Mouse (Mus musculus) liver, adult (tissue): ENCODE measurements around the gene Cd40lg.

Experiments used
- GATA4 ChIP-seq: IDR thresholded peaks from 2 replicates; pipeline ENCODE4 v1.6.1; 2014; ENCODE audit warnings: mild to moderate bottlenecking, low read length; ENCODE audit not compliant: insufficient replicate concordance

Gene Cd40lg

DNA sequence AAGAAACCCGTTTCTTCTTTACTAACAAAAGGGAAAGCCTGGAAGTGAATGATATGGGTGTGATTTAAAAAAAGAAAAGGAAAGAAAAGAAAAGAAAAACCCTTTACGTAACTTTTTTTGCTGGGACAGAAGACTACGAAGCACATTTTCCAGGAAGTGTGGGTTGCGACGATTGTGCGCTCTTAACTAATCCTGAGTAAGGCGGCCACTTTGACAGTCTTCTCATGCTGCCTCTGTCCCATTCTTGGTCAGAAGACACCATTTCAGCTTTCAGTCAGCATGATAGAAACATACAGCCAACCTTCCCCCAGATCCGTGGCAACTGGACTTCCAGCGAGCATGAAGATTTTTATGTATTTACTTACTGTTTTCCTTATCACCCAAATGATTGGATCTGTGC lies at the start of gene Cd40lg:
Gene Cd40lg (plus strand): TSS at position 268 of the 400 bp plus-strand sequence.
- no peak for TF ChIP-seq GATA4

DNA sequence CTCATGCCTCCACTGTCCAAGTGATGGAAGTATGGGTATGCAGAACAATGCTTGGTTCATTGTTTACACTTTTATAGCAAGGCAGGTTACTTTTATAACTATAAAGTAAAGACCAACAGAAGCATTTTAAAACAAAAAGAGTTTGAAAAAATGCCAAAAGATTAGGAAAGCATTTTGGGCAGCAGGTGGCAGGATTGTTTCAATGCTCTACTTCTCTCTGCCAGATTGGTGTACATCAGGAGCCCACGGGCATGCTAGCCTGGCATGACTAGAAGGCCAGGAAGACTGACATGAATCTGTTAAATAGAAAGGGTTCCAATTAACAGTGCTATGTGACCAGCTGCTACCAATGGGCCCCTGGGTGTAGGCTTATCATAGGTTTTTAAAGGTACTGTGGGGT lies 45.4 kb upstream of the Cd40lg start:
- no peak for TF ChIP-seq GATA4

DNA sequence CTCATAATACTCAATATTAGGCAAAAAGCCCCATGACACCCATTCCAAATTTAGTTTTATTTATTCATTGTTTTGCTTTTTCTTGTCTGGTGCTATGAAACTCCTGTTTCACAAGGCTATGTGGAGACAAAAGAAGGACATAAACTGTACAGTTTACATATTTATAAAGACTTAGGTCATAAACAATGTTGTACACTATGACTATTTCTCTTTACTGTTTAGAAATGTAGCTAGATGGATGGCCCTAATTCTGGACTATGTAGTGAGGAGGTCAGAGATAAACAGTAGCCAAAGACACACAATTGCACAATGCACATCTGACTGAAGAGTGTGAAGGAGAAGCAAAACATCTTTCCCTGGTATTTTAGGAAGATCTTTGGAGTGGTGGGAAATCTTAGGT lies 40.7 kb upstream of the Cd40lg start:
- TF ChIP-seq GATA4 = no peak

DNA sequence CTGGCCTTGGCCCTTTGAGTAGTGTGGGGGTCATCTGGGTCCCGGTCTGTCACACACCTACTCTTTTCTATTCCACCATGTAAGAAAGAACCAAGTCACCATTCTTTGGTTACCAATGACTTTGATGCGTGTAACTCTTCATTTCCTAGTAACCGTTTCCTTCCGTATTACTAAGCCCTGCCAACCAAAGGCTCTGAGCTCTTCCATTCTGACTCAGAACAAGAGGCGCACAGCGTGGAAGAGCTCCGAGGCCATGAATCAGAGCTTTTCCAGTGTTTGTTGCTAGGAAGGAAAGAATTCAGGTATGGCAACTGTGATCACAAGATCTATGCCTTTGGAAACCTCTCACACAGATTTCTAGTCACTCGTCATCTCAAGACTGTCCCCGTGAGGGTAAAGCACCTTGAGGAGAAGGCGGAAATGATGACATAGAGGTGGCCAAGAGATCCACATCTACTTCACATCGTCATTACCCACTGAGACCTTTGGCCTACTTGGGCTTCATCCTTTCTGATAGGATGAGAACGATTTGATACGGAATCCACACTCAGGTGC lies 34.6 kb upstream of the Cd40lg start:
- TF ChIP-seq GATA4 = no peak

DNA sequence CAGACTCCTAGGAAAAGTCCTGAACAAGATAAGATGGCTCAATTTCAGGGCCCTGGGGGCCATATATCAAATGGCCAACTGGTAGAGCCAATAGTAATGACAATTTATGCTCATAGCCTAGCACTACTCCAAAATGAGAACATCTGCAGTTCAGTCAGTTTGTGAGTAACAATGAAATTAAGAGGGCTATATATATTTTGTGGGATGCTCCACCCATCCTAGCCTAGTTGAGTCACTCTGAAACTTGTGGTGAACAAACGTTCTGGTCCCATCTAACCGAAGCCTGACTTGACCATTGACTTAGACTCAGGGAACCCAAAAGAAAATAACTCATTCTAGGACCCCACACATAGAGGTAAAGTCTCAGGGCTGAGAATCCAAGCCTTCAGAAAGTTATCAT lies 29.5 kb upstream of the Cd40lg start:
- no peak for TF ChIP-seq GATA4

DNA sequence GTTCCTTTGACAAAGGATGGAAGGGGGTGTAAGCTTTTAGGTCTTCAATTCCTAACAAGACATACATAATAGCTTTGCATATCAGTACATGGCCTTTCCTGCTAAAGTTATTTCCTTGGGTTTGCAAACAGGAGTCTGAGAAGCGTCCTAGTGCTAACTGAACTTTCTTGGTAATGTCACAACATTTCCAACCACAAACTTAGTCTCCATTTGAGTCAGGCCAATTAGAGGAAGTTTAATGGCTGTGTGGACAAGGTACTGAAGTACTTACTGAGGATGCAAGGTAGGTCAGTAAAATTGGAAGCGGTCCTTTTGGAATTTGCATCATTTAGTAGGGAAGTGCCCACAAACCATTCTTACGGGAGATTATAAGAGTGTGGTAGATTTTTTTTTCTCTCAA lies 28.6 kb upstream of the Cd40lg start:
- TF ChIP-seq GATA4 = no peak

DNA sequence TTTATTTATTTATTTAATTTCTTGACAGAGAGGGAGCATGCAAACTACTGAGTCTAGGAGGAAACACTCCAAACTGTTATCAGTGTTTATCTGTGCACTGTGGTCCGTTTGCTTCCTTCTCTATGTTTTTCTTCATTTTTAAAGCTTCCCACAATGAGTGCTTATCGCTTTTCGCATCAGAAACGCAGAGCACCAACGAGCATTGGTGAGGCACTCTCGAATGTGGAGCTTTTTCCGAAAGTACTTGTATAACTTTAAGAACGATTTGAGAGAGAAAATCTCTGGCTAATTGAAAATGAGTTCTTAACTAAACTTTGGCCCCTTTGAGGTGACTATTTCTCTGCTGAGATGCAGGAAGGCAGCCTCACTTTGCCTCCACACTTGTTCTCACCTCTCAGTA lies 24.6 kb upstream of the Cd40lg start:
- TF ChIP-seq GATA4 = no peak

DNA sequence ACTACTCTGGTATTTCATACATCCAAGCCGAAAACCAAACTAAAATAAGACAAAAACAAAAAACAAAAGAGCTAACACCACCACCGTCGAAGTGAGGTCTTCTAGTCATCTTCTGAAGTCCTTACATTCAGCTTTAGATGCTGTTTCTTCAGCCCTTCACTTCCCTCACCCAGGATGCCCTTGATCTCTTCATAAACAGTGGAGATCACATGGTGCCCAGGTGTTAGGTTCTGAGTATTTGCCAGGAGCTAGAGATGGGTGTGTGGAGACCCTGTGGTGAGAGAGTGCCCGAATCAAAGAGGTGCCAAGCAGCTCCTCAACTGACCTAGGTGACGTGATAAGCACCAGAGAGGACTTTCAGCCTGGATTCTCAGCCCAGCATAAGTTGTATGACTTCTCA lies 22.6 kb upstream of the Cd40lg start:
- TF ChIP-seq GATA4 = no peak

DNA sequence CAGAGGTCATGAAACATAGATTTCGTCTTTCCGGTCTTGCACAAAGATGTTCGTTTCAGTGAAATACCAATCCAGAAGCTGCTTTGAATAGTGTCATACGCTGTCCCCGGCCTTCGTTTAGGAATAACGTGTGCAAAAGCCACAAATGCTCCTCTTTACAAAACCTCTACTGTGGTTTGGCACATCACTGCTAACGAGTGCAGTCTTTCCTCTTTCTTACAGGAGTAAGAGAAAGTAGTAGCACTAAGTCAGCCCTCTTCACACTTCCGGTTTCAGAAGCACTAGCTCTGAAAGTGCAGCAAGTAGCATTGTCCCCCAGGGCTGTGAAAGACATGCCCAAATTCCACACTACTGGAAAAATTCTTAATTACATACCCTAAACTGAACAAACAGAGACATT lies 15.6 kb upstream of the Cd40lg start:
- TF ChIP-seq GATA4 = no peak

DNA sequence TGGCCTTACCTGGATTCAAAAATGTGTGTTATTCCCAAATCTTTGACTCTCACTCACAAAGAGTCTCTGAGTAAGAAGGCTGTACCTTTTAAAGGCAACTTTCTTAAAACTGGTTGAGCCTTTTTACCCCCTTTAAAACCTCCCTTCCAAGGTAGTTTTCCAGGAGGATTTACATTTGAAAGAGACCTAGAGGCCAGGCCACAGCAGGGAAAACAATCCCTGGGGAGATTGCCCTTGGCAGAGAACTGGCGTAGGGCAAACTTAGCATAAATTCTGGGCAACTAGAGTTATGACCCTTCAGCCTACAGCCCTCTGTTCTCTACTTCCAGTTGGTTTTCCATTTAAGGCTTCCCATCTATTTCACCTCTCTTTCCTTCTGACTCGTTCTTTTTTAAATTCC lies 13.9 kb upstream of the Cd40lg start:
- no peak for TF ChIP-seq GATA4

DNA sequence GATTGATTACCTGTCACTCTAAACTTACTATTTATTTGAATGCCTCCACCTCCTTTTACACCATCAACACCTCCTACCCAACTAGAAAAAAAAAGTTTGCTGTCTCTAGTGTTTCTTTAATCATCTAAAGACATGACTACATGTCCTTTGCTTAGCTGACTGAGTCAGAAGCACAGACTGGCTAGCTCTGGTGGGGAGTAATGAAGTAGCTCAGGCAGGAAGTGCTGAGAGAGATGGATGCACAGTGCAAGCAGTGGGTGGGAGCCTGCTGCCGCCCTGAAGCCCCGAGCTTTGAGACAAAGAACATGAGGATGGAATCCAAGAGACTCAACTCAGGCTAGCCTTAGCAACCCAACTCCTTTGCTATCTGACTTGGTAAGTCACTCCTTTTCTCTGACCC lies 11.5 kb upstream of the Cd40lg start:
- no peak for TF ChIP-seq GATA4

DNA sequence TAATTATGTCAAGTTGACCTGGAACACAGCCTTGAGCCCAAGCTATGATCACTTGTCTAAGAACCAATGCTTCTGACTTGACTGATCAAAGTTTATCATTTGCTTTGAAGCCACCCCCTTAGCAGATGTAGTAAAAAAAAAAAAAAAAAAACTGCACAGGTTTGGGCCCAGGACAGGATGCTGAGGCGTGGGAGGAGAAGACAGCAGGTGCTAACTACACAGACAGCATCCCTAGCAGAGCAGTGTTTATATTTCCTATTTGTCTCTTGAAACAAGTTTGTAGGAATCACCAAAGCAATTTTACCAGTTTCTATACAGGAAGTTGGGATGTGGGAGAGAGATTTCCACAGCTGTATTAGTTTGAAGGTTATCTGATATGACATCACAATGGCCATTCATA lies 1.4 kb upstream of the Cd40lg start:
- no peak for TF ChIP-seq GATA4

DNA sequence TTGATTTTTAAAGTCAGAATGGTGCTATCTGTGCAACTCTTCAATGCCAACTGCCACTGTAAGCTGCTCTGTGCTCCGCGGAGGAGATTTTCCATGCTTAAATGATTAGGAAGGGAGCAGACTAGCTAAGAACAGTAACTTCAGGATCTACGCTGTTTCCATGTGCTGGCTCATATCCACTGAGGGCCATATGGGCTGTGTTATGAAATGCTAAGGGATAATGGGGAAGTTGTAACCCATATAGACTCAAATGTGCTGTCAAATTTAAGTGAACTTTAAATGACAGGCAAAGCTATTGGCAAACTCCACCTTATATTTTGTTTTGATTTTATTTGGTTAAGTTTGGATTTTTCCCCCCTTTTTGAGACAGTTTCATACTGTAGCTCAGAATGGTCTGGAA lies 919 bp downstream of the Cd40lg start:
- TF ChIP-seq GATA4 = no peak

DNA sequence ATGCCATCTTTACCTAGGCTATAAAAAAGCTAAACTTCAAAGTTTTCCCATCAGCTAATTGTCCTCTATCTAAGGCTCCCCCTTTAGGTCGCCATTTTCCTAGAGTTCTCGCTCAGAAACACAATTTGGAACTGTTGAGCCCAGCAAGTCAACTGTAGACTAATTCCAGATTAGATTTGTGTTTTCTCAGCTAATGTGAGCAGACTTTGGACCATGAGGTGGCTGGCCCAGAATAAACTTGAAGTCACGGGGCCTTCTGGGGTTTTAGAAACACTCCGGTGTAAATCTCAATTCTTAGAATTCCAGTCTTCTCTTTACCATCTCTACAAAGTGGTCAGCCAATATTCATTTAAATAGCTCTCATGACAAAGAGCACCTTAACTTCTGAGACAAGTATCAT lies 3.6 kb downstream of the Cd40lg start:
- TF ChIP-seq GATA4 = no peak

DNA sequence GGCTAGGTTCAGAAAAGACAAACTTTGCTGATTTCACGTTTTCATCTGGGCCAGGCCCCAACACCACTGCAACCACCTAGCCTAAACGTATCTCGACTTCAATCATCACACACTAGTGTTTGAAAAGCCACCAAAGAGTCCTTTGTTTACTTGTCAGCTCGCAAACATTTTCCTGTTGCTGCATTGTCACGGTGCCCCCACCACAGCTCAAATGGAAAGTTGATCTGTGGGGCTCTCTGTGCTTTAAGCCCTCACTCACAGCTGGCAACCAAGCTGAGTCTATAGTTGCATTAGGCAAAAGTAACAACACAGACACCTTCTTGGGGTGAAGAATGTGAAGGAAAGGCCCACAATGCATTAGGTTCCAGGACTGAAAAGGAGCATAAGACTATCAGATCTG lies 4.3 kb downstream of the Cd40lg start:
- no peak for TF ChIP-seq GATA4

DNA sequence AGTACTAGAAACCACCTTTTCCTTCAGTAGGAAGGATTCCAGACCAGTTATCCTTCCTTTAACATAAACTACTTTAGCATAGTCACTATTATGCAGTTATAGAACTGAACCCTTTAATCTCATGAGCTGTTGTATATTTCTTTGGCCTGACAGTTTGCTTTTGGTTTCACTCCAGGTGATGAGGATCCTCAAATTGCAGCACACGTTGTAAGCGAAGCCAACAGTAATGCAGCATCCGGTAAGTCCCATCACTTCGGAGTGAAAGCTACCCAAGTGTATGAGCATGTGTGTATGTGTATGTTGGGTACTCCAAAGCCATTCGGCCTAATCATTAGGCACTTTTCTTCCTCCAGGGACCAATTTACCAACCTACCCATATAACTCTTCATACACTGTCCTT lies 7.6 kb downstream of the Cd40lg start:
- no peak for TF ChIP-seq GATA4

DNA sequence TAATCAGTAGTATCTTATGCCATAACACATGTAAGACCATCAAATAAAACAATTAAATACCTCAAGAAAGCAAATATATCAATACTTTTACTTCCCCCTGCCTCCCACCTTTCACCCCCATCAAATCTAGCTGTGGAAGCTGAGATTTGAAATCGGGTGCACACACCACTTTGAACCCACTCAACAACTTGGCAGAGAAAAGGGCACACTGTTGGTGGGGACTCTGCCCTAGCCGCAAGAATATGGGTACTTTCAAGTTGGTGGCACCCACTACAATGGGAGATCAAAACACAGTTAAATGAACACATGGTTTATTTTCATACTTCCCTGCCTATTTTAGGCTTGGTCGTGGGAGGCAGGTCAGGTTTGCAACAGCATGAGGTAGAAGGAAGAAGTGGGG lies 9.9 kb downstream of the Cd40lg start:
- no peak for TF ChIP-seq GATA4

DNA sequence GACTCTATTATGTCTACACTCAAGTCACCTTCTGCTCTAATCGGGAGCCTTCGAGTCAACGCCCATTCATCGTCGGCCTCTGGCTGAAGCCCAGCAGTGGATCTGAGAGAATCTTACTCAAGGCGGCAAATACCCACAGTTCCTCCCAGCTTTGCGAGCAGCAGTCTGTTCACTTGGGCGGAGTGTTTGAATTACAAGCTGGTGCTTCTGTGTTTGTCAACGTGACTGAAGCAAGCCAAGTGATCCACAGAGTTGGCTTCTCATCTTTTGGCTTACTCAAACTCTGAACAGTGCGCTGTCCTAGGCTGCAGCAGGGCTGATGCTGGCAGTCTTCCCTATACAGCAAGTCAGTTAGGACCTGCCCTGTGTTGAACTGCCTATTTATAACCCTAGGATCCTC lies 11.4 kb downstream of the Cd40lg start:
- TF ChIP-seq GATA4 = no peak
